Mouse (Mus musculus) cerebellum, adult 2 months (tissue): ENCODE measurements around the gene Rps8.

Source experiments
- CTCF ChIP-seq: fragments of 200-500 bp; IDR thresholded peaks from 2 replicates; pipeline ENCODE4 v1.5.1; 2011; ENCODE audit warnings: low read depth, mild to moderate bottlenecking, control low read depth, low read length, moderate library complexity, borderline replicate concordance; ENCODE audit not compliant: insufficient read depth
- POLR2A ChIP-seq: fragments of 200-500 bp; IDR thresholded peaks from 2 replicates; pipeline ENCODE4 v1.6.1; 2011; ENCODE audit warnings: low read length, control low read depth, borderline replicate concordance; ENCODE audit not compliant: insufficient read depth

DNA sequence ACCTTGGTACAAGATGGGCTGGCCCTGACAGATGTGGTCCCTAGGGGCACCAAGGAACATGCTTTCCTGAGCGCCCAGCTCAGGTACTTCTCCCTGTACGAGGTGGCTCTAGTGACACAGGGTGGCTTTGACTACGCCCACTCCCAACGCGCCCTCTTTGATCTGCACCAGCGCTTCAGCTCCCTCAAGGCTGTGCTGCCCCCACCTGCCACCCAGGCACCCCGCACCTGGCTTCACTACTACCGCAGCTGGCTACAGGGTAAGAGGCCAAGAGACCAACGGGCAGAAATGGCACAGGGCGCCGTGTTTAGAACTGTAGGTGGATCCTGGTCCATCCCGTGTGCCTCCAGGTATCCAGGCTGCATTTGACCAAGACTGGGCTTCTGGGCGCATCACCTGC, 45.8 kb downstream of the Rps8 start:
- TF ChIP-seq CTCF (no peak), POLR2A (no peak)
